Mouse (Mus musculus) splenic B cell, adult 2 months (primary cell): Measurements from ENCODE around the gene Ss18l2.
A peak's percentile ranks its signal among the peaks of the same experiment; 100 is the strongest.

Experiments used
- DNase-seq: peaks from one replicate; pipeline ENCODE4 v3.0.0-alpha.2; 2011; ENCODE audit warnings: low read depth, low spot score
- H3K27me3 ChIP-seq: 2 replicates; pipeline ENCODE4 v1.6.1; 2012; ENCODE audit warnings: mild to moderate bottlenecking, low read length, moderate library complexity, mixed read lengths; ENCODE audit not compliant: control insufficient read depth, poor library complexity, insufficient read depth, severe bottlenecking
- H3K36me3 ChIP-seq: 2 replicates; pipeline ENCODE4 v1.6.1; 2012; ENCODE audit warnings: mild to moderate bottlenecking, low read length, moderate library complexity, mixed read lengths; ENCODE audit not compliant: control insufficient read depth, poor library complexity, insufficient read depth, severe bottlenecking

Gene Ss18l2

GRCm38 (mm10) chr9:121717048-121717447, 6.9 kb downstream of the Ss18l2 start:
- Histone ChIP-seq H3K27me3 (no peaks in the 10 kb centered on the region), H3K36me3 (no peaks in the 10 kb centered on the region; the same call in 1 of the 2 replicates)
- DNase-seq: no peak

GRCm38 (mm10) chr9:121718070-121718705, 8.1 kb downstream of the Ss18l2 start:
- peak; percentile 53 for DNase-seq
- no peaks in the 10 kb centered on the region for H3K27me3 ChIP-seq
- no peaks in the 10 kb centered on the region for H3K36me3 ChIP-seq

GRCm38 (mm10) chr9:121718792-121719318, 8.7 kb downstream of the Ss18l2 start, which contains the start of gene Nktr:
TSS of gene Nktr (plus strand) at chr9:121719169.
- DNase-seq: peak; percentile 99
- H3K36me3 ChIP-seq: no peaks in the 10 kb centered on the region
- H3K27me3 ChIP-seq: no peaks in the 10 kb centered on the region

- H3K36me3 ChIP-seq: no peaks in the 10 kb centered on the region
- DNase-seq: peak; percentile 59
Observed at GRCm38 (mm10) chr9:121719347-121720331, 9.5 kb downstream of the Ss18l2 start.

GRCm38 (mm10) chr9:121740490-121740889, 30.4 kb downstream of the Ss18l2 start:
- no peak for DNase-seq
- no peaks in the 10 kb centered on the region for H3K27me3 ChIP-seq
- peaks cover 8% of the 10 kb centered on the region for H3K36me3 ChIP-seq

More at GRCm38 (mm10) chr9:121719347-121720331, 9.5 kb downstream of the Ss18l2 start:
- no peaks in the 10 kb centered on the region for H3K27me3 ChIP-seq

GRCm38 (mm10) chr9:121741168-121741567, 31.0 kb downstream of the Ss18l2 start:
- DNase-seq: no peak
- no peaks in the 10 kb centered on the region for H3K27me3 ChIP-seq
- H3K36me3 ChIP-seq: peaks cover 11% of the 10 kb centered on the region

- Histone ChIP-seq H3K36me3 (peaks cover 15% of the 10 kb centered on the region), H3K27me3 (no peaks in the 10 kb centered on the region)
- no peak for DNase-seq
Observed at GRCm38 (mm10) chr9:121744051-121744450, 33.9 kb downstream of the Ss18l2 start.

- H3K27me3 ChIP-seq: no peaks in the 10 kb centered on the region
- DNase-seq: no peak
Observed at GRCm38 (mm10) chr9:121752774-121753173, 42.6 kb downstream of the Ss18l2 start.

GRCm38 (mm10) chr9:121754624-121755023, 44.5 kb downstream of the Ss18l2 start:
- no peak for DNase-seq
- H3K27me3 ChIP-seq: no peaks in the 10 kb centered on the region
- peaks cover 22% of the 10 kb centered on the region for H3K36me3 ChIP-seq

More at GRCm38 (mm10) chr9:121752774-121753173, 42.6 kb downstream of the Ss18l2 start:
- H3K36me3 ChIP-seq: peaks cover 26% of the 10 kb centered on the region

GRCm38 (mm10) chr9:121756785-121757184, 46.7 kb downstream of the Ss18l2 start:
- Histone ChIP-seq H3K27me3 (no peaks in the 10 kb centered on the region), H3K36me3 (peaks cover 16% of the 10 kb centered on the region)
- no peak for DNase-seq

- peak; percentile 11 for DNase-seq
- Histone ChIP-seq H3K27me3 (no peaks in the 10 kb centered on the region), H3K36me3 (peaks cover 13% of the 10 kb centered on the region)
Observed at GRCm38 (mm10) chr9:121757432-121757831, 47.3 kb downstream of the Ss18l2 start.

- no peaks in the 10 kb centered on the region for H3K27me3 ChIP-seq
- no peak for DNase-seq
Observed at GRCm38 (mm10) chr9:121757835-121758814, 48.0 kb downstream of the Ss18l2 start.

GRCm38 (mm10) chr9:121759091-121760081, 49.3 kb downstream of the Ss18l2 start, which contains the start of gene Zfp651:
TSS of gene Zfp651 (plus strand) at chr9:121759330.
- peaks cover 10% of the 10 kb centered on the region; the same call in 1 of the 2 replicates for H3K36me3 ChIP-seq
- DNase-seq: peak; percentile 7
- H3K27me3 ChIP-seq: no peaks in the 10 kb centered on the region

More at GRCm38 (mm10) chr9:121757835-121758814, 48.0 kb downstream of the Ss18l2 start:
- peaks cover 10% of the 10 kb centered on the region for H3K36me3 ChIP-seq
